Mouse (Mus musculus) cortical plate, adult 2 months (tissue): ENCODE measurements around the gene Prss36. TPM values are rescaled to one million over a fixed set of nuclear protein-coding genes. Genes with fewer than 3 reads are reported as not detected.

Experiments used
- H3K27ac ChIP-seq: fragments of 200-500 bp; 2 replicates; pipeline ENCODE4 v1.5.1; 2012; ENCODE audit warnings: low read length, control low read depth, inconsistent platforms; ENCODE audit not compliant: insufficient read depth
- H3K4me1 ChIP-seq: fragments of 200-500 bp; 2 replicates; pipeline ENCODE4 v1.6.1; 2011; ENCODE audit warnings: low read length; ENCODE audit not compliant: control insufficient read depth, insufficient read depth
- H3K4me3 ChIP-seq: fragments of 200-500 bp; 2 replicates; pipeline ENCODE4 v1.5.1; 2011; ENCODE audit warnings: mild to moderate bottlenecking, low read length, control low read depth; ENCODE audit not compliant: insufficient read depth
- CTCF ChIP-seq: fragments of 200-500 bp; IDR thresholded peaks from 2 replicates; pipeline ENCODE4 v1.5.1; 2011; ENCODE audit warnings: mild to moderate bottlenecking, control low read depth, low read length; ENCODE audit not compliant: insufficient read depth; ENCODE audit errors: extremely low read depth
- POLR2A ChIP-seq: fragments of 200-500 bp; IDR thresholded peaks from 2 replicates; pipeline ENCODE4 v1.6.1; 2011; ENCODE audit warnings: mild to moderate bottlenecking, low read length, control low read depth; ENCODE audit not compliant: insufficient read depth; ENCODE audit errors: extremely low read depth
- polyA plus RNA-seq: library from polyadenylated mRNA; depleted of rRNA; stranded (reverse); fragments of >200 nt; gene quantifications from 2 replicates; pipeline ENCODE4 v1.2.3, GENCODE M21; 2012; rRNA removed

The Prss36 gene
- polyA plus RNA-seq, 1 experiment: 17.9 TPM

DNA sequence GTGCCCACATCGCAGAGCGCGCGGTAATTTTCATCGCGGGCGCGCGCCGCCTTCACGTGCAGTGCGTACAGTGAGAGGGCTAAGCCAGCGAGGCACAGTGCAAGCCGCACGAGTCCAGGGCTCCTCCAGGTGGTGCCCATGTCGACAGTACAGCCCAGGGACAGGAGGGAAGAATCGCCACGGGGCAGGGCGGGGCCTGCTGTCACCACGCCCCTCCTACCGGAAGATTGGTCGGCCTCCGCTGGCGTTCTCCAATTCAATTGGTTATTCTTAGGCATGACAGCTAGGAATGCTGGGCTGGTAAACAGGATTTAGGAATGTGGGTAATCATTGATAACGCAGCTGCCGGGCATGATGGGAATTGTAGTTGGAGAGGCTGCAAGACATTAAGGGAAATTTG, 51.1 kb downstream of the Prss36 start, which contains the start of the genes Gm21974 and Vkorc1:
Gene Gm21974 (minus strand): TSS at position 13 of the 400 bp plus-strand sequence.
Gene Vkorc1 (minus strand): TSS at position 176 of the 400 bp plus-strand sequence.
- Histone ChIP-seq H3K4me3 (peak within 1 kb of the TSS; percentile 55), H3K27ac (no peak within 1 kb of the TSS), H3K4me1 (no peaks in the 10 kb centered on the region)
- peak; percentile 83; the same call in 1 of the 2 replicates for TF ChIP-seq POLR2A
- peak; percentile 7; the same call in 1 of the 2 replicates for TF ChIP-seq CTCF

DNA sequence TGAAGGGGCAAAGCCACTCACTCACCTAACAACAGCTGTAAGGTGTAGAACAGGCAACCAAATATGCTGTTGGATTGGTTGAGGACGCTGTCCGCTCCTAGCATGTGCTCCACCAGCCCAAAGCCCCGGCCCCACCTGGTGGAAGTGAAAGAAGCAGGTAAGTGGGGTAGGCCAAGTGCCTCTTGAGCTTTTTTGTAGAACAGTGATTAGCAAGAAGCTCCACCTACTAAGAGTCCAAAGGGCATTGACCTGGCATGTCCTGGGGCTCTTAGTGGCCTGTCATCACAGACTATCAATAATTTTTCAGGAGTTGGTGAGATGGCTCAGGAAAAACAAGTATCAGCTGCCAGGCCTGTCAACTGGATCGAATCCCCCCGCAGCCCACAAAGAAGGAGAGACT, 52.0 kb downstream of the Prss36 start:
- Histone ChIP-seq H3K4me3 (peak overlapping the region; percentile 55), H3K4me1 (no peaks in the 10 kb centered on the region), H3K27ac (no peak overlapping the region)
- TF ChIP-seq POLR2A: no peak
- TF ChIP-seq CTCF: no peak

GRCm38 (mm10) chr7:127890798-127891197, 55.7 kb downstream of the Prss36 start, which contains the start of gene Prss53:
Prss53 (minus strand) TSS chr7:127890970.
- TF ChIP-seq POLR2A: no peak
- TF ChIP-seq CTCF: no peak
- Histone ChIP-seq H3K27ac (no peak within 1 kb of the TSS), H3K4me3 (no peak within 1 kb of the TSS), H3K4me1 (no peaks in the 10 kb centered on the region)

DNA sequence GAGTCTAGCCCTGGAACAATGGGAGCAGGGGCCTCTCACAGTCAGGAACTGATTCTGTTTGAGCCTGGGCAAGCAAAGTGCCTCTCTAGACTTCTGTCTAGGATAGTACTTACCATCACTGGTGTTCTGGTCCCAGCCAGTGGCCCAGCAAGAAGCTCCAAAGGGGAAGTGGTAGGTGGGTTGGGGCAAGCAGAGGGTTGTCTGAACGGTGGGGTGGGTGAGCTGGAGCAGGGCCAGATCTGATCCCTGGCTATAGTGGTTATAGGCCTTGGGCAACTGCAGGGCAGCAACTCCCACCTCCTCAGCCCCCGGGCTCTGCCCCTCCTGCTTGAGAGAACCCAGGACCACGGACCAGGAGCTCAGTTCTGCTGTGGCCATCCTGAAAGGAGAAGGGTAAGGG, 57.7 kb downstream of the Prss36 start:
- Histone ChIP-seq H3K4me3 (no peak overlapping the region), H3K27ac (no peak overlapping the region), H3K4me1 (0 out of 2 replicates have a peak, but pooled peaks cover 2% of the 10 kb centered on the region)
- TF ChIP-seq POLR2A: no peak
- no peak for TF ChIP-seq CTCF

DNA sequence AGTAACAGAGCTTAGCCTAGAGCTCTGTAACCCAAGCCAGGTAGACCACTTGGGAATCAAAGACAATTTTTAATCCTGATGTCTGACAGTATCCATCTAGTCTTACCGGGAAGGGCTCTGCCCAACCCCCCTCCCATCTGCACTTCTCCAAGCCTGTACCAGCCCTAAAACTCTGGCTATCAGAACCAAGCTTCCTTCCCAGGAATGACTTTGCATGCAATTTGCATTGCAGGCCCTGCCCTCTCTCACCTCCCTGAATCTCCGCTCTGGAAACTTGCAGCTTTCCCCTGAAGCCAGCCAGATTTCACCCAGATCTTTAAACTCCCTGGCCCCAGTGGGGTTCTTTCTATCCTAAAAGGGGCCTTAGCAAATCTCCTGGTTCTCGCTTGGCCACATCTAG, 58.7 kb downstream of the Prss36 start:
- Histone ChIP-seq H3K4me3 (no peak overlapping the region), H3K4me1 (0 out of 2 replicates have a peak, but pooled peaks cover 2% of the 10 kb centered on the region), H3K27ac (no peak overlapping the region)
- no peak for TF ChIP-seq CTCF
- no peak for TF ChIP-seq POLR2A

DNA sequence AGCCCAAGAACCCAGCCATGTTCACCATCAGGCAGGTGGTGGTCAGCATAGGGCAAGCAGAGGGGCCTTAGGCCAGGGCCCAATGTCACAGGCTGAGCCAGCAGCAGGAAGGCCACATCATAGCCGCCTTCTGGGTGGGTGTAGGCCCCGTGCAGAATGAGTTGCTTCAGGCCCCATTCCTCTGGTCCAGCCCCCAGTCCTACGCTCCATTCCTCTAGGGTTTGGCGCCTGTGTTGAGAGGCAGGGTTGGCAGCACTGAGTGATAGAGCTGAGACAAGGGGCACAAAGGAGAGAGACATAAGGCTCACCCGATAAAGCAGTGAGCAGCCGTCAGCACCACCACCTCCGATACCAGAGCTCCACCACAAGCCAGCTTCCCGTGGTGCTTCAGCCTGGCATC, 59.3 kb downstream of the Prss36 start:
- no peak for TF ChIP-seq CTCF
- H3K4me3 ChIP-seq: no peak overlapping the region
- 0 out of 2 replicates have a peak, but pooled peaks cover 2% of the 10 kb centered on the region for H3K4me1 ChIP-seq
- H3K27ac ChIP-seq: no peak overlapping the region

GRCm38 (mm10) chr7:127886551-127886950, 60.0 kb downstream of the Prss36 start:
- H3K4me1 ChIP-seq: 0 out of 2 replicates have a peak, but pooled peaks cover 2% of the 10 kb centered on the region

DNA sequence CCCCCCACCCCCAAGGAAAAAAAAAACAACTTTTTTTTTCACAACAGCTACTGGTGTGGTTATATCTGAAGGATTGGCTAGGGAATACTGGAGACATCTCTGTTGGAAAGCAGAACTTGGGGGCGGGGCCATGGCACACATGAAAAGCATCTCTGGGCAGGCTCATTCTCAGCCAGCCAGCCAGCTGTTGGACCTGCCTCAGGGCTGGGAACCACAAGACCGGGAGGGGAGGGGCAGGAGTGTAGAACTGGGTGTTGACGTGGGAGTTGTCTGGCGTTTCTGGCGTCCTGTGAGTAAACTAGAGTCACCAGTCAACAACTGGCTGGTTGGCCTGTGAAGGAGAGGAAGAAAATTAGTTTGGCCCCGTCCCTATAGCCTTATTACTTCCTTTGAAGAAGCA, 60.6 kb downstream of the Prss36 start:
- Histone ChIP-seq H3K4me1 (0 out of 2 replicates have a peak, but pooled peaks cover 2% of the 10 kb centered on the region), H3K27ac (no peak overlapping the region), H3K4me3 (no peak overlapping the region)
- TF ChIP-seq CTCF: no peak
- no peak for TF ChIP-seq POLR2A

More at GRCm38 (mm10) chr7:127886551-127886950, 60.0 kb downstream of the Prss36 start:
- no peak overlapping the region for H3K27ac ChIP-seq
- no peak overlapping the region for H3K4me3 ChIP-seq
- no peak for TF ChIP-seq CTCF
- TF ChIP-seq POLR2A: no peak

Other genes starting within 250 kb of the Prss36 start
- gene Bcl7c, start 237.8 kb downstream of the Prss36 start, polyA plus RNA-seq: 25.5 and 27.0 TPM in 2 replicates
- 7.1 and 7.5 TPM in 2 replicates for gene Ctf1, start 234.0 kb downstream of the Prss36 start, polyA plus RNA-seq
- not detected in 2 replicates for gene Ctf2, start 214.6 kb downstream of the Prss36 start, polyA plus RNA-seq
- 59.2 and 60.7 TPM in 2 replicates for gene Fbxl19, start 202.2 kb downstream of the Prss36 start, polyA plus RNA-seq
- 24.6 and 25.0 TPM in 2 replicates for gene Orai3, start 176.9 kb downstream of the Prss36 start, polyA plus RNA-seq
- 15.7 and 16.4 TPM in 2 replicates for gene Setd1a, start 170.1 kb downstream of the Prss36 start, polyA plus RNA-seq
- gene Gm49388, start 161.1 kb downstream of the Prss36 start, polyA plus RNA-seq: not detected in 2 replicates
- 14.2 and 14.5 TPM in 2 replicates for gene Hsd3b7, start 146.1 kb downstream of the Prss36 start, polyA plus RNA-seq
- 118 and 122 TPM in 2 replicates for gene Stx4a, start 122.4 kb downstream of the Prss36 start, polyA plus RNA-seq
- gene Stx1b, start 122.2 kb downstream of the Prss36 start, polyA plus RNA-seq: 381 and 383 TPM in 2 replicates
- 14.9 and 15.1 TPM in 2 replicates for gene Zfp646, start 70.5 kb downstream of the Prss36 start, polyA plus RNA-seq
- 12.9 and 13.5 TPM in 2 replicates for gene Zfp668, start 69.9 kb downstream of the Prss36 start, polyA plus RNA-seq
- 4.1 and 4.6 TPM in 2 replicates for gene Prss53, start 55.8 kb downstream of the Prss36 start, polyA plus RNA-seq
- gene Gm21974, start 51.3 kb downstream of the Prss36 start, polyA plus RNA-seq: not detected in 2 replicates
- gene Vkorc1, start 51.1 kb downstream of the Prss36 start, polyA plus RNA-seq: 56.8 and 67.0 TPM in 2 replicates
- gene Bckdk, start 42.6 kb downstream of the Prss36 start, polyA plus RNA-seq: 55.7 and 59.2 TPM in 2 replicates
- 39.1 and 44.1 TPM in 2 replicates for gene Kat8, start 34.2 kb downstream of the Prss36 start, polyA plus RNA-seq
- 0.08 and 0.15 TPM in 2 replicates for gene Prss8, start 16.6 kb downstream of the Prss36 start, polyA plus RNA-seq
- 380 and 408 TPM in 2 replicates for gene Fus, start 20.7 kb upstream of the Prss36 start, polyA plus RNA-seq
- 8.9 and 10.6 TPM in 2 replicates for gene Pycard, start 47.1 kb upstream of the Prss36 start, polyA plus RNA-seq
- 1.6 and 1.7 TPM in 2 replicates for gene Trim72, start 57.2 kb upstream of the Prss36 start, polyA plus RNA-seq
- gene Itgam, start 115.9 kb upstream of the Prss36 start, polyA plus RNA-seq: 15.2 and 15.4 TPM in 2 replicates
- 0.02 and 0.10 TPM in 2 replicates for gene Gm49368, start 116.0 kb upstream of the Prss36 start, polyA plus RNA-seq
- gene Itgax, start 182.8 kb upstream of the Prss36 start, polyA plus RNA-seq: 0.21 and 0.23 TPM in 2 replicates
- gene Itgad, start 207.7 kb upstream of the Prss36 start, polyA plus RNA-seq: 0.67 and 0.87 TPM in 2 replicates